In genomic region chr9:22624966-22625365, GRCm38 (mm10) we compare ENCODE assay signal across 10 mouse cellular contexts.
DNase-seq lines count a peak whose midpoint lies in the region; ATAC-seq and TF ChIP-seq lines count a peak whose summit lies in the region.
"Had no signal": no experiment of that assay in that cellular context is flagged by ENCODE, and none has a peak within 500 bp of the region (broad histone marks: within the 10 kb centered on the region; RNA-seq: fewer than 3 reads in every experiment).

No protein-coding gene starts in this region.

- 0 out of 2 replicates have a peak, but pooled peaks have one; percentile 66 for ATAC-seq in kidney, embryonic 14.5 days (ENCODE audit: low FRiP score, low TSS enrichment)

- 55% methylated on average over 9 of the region's 9 CpGs for WGBS in kidney, embryonic 14.5 days
- WGBS in small intestine, adult 2 months: 60% methylated on average over 9 of the region's 9 CpGs

- no peak for DNase-seq in gastrocnemius, adult 2 months
- no peak for DNase-seq in gastrocnemius, postnatal 36 days
- DNase-seq in 3134 (ENCODE audit: extremely low read depth, insufficient read length, low spot score) (peak; percentile 10), R1 (ENCODE audit: low read depth, low spot score) (peak; percentile 57)
- DNase-seq in cerebellum, postnatal 4 days (ENCODE audit: low spot score in 2 of 2): peak; percentile 28 to 44
- peak; percentile 68 for DNase-seq in lung, postnatal 10 days

- H3K4me3 ChIP-seq in gastrocnemius, adult 2 months: no peak overlapping the region
- no peak overlapping the region for H3K4me3 ChIP-seq in kidney, embryonic 14.5 days (ENCODE audit: low read length)
- H3K4me3 ChIP-seq in small intestine, adult 2 months (ENCODE audit: low read depth, low read length): no peak overlapping the region
- H3K4me3 ChIP-seq: embryonic facial prominence, embryonic 12.5 days; limb, embryonic 15.5 days had no signal

- no peak for TF ChIP-seq POLR2A in small intestine, adult 2 months (IDR thresholded peaks at IDR 0.05; ENCODE audit: low read depth, low read length)

- H3K9ac ChIP-seq in kidney, embryonic 14.5 days (ENCODE audit: low read depth, low read length): no peak overlapping the region
- H3K9ac ChIP-seq: embryonic facial prominence, embryonic 12.5 days; limb, embryonic 15.5 days had no signal

- H3K9me3 ChIP-seq in kidney, embryonic 14.5 days (ENCODE audit: control insufficient read depth, low read length): no peaks in the 10 kb centered on the region
- H3K9me3 ChIP-seq: embryonic facial prominence, embryonic 12.5 days; limb, embryonic 15.5 days had no signal

- H3K4me1 ChIP-seq in kidney, embryonic 14.5 days (ENCODE audit: control insufficient read depth, insufficient read depth, low read length): no peaks in the 10 kb centered on the region
- no peaks in the 10 kb centered on the region for H3K4me1 ChIP-seq in small intestine, adult 2 months (ENCODE audit: control insufficient read depth, insufficient read depth, insufficient read length, low read length)
- H3K4me1 ChIP-seq: limb, embryonic 15.5 days had no signal

- no peaks in the 10 kb centered on the region for H3K36me3 ChIP-seq in kidney, embryonic 14.5 days (ENCODE audit: control insufficient read depth, insufficient read depth, low read length)
- no peaks in the 10 kb centered on the region for H3K36me3 ChIP-seq in small intestine, adult 2 months (ENCODE audit: control insufficient read depth, insufficient read depth, low read length)
- H3K36me3 ChIP-seq: embryonic facial prominence, embryonic 12.5 days; limb, embryonic 15.5 days had no signal

- peak; percentile 77 for TF ChIP-seq CTCF in gastrocnemius, adult 2 months (IDR thresholded peaks at IDR 0.05)
- TF ChIP-seq CTCF in small intestine, adult 2 months (IDR thresholded peaks at IDR 0.05; ENCODE audit: extremely low read depth, insufficient read length, insufficient replicate concordance, low read depth, low read length): peak; percentile 53; the same call in 1 of the 2 replicates

- intact Hi-C loops in gastrocnemius, adult 2 months (cut with DNase I): no loop called here
- intact Hi-C loops in gastrocnemius, postnatal 36 days (cut with DNase I): no loop called here

- H3K27me3 ChIP-seq in kidney, embryonic 14.5 days (ENCODE audit: control insufficient read depth, insufficient read depth, low read length): no peaks in the 10 kb centered on the region
- no peaks in the 10 kb centered on the region for H3K27me3 ChIP-seq in small intestine, adult 2 months (ENCODE audit: control insufficient read depth, insufficient read depth, low read length)
- H3K27me3 ChIP-seq: embryonic facial prominence, embryonic 12.5 days; limb, embryonic 15.5 days had no signal

- no peak overlapping the region for H3K27ac ChIP-seq in gastrocnemius, adult 2 months
- no peak overlapping the region for H3K27ac ChIP-seq in kidney, embryonic 14.5 days (ENCODE audit: low read depth, low read length)
- no peak overlapping the region for H3K27ac ChIP-seq in small intestine, adult 2 months (ENCODE audit: insufficient read depth, low read depth, low read length)
- H3K27ac ChIP-seq: embryonic facial prominence, embryonic 12.5 days; limb, embryonic 15.5 days had no signal

- no peak overlapping the region for H3K4me2 ChIP-seq in kidney, embryonic 14.5 days (replicated peaks; ENCODE audit: low read depth, low read length)
- H3K4me2 ChIP-seq: embryonic facial prominence, embryonic 12.5 days; limb, embryonic 15.5 days had no signal

Comparison
In these comparisons a context has a peak if more than half of its experiments do, and no peak if none do; other contexts are left out.
1. DNase-seq: peak in 3134 (single experiment), R1 (single experiment), cerebellum, postnatal 4 days (2 of 2) and lung, postnatal 10 days (single experiment); none in gastrocnemius, adult 2 months (single experiment) and gastrocnemius, postnatal 36 days (0 of 2).